Mouse (Mus musculus) megakaryocyte progenitor cell, adult 5-6 weeks (primary cell): ENCODE data around the gene Cdk5rap1. TPM values are rescaled to one million over a fixed set of nuclear protein-coding genes. Genes with fewer than 3 reads are reported as not detected.
A peak's percentile ranks its signal among the peaks of the same experiment; 100 is the strongest.
"Not testable (repeated sequence)": the region's sequence is repeated elsewhere in the genome, so short reads cannot be mapped to it uniquely, and the experiment has no call there.

Source experiments
- ATAC-seq: replicated peaks from 2 replicates; pipeline ENCODE4 v1.8.0; 2016; ENCODE audit warnings: mild to moderate bottlenecking, moderate TSS enrichment, inconsistent platforms; ENCODE audit not compliant: poor library complexity
- total RNA-seq, 2 experiments: library from RNA; stranded (forward) in 1 of 2; stranded (reverse) in 1 of 2; fragments of 157-497, 149-512 nt in 1 of 2; fragments of 200-1000 nt in 1 of 2; gene quantifications; 2 replicates each; pipeline versions ENCODE4 v1.2.3 to v1.2.4; 2015 to 2017

Gene Cdk5rap1
- total RNA-seq, 2 experiments from 2014 or later = 13.8 to 15.8 TPM

DNA sequence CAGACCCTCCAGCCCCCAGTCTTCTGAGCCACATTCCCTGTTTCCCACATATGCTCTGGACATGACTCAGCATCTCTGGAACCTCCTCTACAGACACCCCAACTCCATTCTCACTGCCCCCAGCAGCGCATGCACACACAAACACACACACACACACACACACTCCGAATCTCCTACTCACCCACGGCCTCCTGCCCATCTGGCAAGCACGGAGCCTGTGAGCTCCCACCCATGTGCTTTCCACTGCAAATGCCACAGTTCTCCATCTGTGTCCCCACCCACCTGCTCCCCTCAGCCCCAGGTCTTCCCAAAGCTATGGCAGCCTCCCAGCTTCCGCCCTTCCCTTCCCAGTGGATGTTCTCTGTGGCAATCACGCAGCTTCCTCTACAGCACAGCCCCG is 6.3 kb upstream of the Cdk5rap1 start:
- no peak for ATAC-seq

DNA sequence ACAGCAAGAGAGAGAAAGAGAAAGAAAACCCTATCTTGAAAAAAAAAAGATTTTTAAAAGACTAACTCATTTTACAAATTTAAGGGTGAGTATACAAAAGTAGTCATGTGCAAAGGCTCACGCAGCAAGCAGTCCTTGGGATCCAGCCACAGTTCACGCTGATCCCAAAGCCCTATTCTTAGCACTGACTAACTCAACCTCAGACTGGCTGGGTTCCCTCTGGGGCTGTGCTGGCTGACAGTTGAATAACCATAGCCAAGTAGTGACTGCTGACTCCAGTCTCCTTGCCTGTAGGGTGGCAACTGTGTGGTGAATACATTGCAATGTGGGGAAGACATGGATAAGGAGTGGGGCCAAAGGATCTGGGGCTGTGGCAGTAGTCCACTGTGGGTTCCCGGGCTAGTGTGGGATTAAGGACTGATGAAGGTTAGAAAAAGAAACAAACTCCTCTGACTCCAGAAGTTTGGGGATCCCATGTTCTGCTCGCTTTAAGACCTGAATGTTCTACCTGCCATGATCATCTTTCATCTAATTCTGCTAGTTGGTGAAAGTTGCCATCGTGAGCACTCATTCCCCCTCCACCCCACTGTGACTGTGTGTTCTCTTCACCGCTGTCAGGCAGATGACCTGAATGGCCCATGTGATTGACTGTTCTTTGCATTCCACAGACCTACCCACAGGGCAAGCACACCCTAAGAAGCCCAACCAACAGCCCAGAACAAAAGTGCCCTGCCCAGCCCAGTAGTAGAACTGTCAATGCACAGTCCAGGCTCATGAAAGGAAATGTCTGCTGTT is 2.2 kb upstream of the Cdk5rap1 start:
- no peak for ATAC-seq

DNA sequence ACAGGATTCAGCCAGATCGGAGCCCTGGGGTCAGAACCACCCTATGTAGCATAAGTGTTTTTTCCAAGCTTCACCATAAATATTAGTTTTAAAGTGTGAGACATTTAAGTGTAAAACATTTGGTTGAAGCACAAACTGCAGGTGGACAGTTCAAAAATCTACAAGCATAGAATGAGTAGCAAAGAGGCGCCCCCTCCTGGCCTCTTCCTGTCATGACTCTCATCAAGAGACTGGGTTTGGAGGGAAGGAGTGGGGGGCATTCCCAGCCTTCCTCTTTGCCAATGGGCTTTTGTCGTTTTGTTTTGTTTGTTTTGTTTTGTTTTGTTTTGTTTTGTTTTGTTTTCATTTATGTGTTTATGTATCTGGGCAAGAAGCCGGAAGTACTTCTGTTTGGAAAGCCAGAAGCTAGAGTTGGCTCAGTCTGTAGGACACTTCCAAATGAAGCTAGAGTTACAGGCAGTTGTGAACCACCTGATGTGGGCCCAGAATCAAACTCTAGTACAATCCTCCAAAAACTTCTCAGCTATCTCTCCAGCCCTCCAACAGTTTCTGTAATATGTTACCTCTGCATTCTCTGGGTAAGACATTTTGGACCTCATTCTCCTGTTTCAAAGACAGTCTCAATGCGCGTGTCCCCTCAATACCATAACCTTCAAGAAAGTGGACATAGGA is 1.3 kb upstream of the Cdk5rap1 start:
- ATAC-seq = peak; percentile 64

DNA sequence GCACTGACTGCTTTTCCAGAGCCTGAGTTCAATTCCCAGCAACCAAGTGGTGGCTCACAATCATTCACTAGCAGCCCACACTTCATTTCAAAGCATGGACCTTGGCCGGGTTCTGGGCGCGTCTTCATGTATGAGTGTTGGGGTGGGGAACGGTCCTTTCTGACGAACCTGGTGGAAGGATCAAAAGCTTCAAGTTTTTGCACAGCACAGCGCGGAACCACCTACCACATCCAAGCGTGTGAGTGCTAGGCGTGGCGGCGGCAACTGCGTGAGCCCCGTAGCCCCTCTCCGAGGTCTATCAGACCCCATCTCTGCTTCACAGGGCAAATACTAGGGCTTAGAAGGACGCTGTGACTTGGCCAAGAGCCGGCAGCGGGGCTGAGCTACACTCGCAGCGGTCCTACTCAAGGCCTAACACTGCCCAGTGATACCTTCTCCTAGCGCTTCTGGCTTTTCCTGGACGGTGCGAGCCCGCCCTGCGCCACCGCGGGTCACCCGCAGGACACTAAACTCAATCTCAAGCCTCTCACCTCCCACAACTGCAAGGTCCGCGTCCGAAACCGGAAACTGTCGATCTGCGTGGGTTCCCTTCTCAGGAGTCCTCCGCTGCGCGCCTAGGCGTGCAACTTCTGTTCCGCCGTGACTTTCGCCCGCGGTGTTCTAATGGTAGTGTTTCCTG is 520 bp downstream of the Cdk5rap1 start:
- peak; percentile 90 for ATAC-seq

DNA sequence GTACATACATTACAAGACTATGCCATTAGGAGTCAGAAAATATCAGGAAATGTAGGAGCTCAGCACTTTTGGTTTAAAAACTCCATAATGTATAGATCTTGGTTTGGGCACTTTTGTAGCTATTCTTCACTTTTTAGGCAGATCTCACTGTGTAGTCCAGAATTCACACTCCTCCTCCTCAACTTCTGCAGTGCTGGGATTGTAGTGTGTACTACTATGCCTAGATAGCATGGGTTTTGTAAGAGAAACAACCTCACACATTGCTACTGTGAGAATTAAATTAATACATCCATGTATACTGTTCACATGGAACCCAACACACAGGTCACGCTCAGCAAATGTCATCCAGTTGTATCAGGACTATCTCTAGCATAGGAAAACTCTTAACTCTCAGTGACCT is 5.3 kb downstream of the Cdk5rap1 start:
- ATAC-seq = no peak

DNA sequence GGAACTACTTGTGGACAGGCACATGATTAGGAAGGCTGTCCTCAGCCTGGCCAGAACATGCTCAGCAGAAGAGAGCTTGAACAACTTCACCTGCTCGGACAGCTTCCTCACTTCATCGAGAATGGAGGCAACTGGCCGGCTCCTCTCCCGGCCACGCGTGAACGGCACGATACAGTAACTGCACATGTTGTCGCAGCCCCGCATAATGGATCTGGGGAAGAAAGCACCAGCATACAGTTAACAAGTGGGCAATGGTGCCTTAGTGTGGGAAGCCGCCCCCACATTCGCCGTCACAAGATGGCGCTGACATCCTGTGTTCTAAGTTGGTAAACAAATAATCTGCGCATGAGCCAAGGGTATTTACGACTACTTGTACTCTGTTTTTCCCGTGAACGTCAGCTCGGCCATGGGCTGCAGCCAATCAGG is 18.8 kb downstream of the Cdk5rap1 start:
- ATAC-seq = peak; percentile 42; the same call in 1 of the 2 replicates

DNA sequence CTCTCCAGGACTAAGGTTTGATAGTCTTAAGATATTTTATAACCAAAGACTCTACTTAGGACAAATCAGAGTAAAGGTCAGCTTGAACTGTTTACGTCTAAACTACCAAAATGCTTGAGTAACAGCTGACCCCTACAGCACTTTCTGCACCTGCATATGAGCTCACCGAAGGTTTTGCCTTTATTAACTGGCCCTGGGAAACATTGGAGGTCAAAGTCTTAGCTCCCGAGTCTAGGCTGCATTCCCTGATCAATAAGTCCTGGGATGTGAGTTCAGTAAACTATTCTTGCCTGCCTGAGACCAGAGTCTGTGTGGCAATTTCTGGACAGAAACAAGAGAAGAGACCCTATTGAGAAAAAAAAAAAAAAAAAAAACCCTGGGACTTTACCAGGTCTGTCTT is 24.7 kb downstream of the Cdk5rap1 start:
- ATAC-seq = no peak

DNA sequence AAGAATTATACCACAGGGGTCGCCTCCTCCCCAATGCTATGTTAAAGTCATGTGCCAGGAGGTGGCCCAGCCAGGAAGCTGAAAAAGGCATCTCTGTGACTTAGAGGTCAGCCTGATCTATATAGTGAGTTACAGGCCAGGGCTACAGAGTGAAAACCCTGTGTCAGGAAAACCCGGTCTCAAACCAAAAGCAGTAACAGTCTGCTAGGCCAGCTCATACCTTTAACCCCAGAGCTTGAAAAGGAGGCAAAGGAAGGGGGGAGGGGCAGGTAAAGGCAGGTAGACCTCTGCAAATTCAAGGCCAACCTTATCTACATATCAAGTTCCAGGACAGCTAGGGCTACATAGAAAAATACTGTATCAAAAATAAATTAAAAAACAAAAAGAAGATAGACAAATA is 33.5 kb downstream of the Cdk5rap1 start:
- no peak for ATAC-seq

DNA sequence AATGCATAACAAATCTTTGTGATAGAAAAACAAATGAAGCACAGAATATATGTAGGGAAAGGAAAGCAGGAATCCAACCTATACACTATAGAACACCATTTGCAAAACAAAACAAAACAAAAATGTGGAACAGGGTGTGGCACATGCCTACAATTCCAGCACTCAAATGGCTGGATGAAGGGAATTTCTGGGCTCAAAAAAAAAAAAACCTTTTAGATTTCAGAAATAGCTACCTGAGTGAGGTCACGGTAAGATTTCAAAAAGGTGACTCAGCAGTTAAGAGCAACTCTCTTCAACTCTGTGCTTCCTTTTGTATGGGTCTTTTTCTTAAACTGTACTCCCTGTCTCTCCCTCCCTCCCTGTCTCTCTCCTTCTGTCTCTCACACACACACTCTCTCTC is 34.6 kb downstream of the Cdk5rap1 start:
- no peak for ATAC-seq

DNA sequence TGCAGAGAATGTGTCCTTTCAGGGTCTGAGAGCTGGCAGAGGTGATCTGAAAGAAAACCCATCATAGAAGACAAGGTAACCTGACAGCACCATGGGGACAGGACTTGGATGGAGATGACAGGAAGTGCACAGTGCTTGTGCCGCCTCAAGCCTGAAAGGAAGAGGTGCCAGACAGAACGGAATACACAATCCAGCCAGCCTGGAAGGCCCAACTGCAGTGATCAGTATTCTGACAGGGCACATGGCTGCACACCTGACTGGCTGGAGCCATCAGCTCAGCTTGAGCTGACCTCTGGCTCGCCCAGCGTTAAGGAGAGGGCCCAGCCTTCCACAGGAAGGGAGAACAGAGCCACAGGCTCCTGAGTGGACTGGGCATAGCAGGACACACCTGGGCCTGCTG is 37.2 kb downstream of the Cdk5rap1 start:
- ATAC-seq = no peak

DNA sequence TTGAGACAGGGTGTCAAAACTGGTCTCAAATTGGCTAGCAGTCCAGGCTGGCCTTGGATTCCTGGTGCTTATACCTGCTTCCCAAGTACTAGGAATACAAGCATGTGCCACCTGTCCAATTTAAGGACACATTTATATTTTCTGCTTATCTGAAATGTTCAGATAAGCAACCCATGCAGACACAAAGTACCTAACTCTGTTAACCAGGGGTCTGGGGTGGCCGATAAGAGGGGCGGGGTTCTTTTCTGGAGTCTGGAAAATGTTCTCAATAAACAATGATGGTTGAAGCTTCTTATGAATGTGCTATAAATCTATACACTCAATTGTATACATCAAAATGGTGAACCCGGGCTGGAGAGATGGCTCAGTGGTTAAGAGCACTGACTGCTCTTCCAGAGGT is 46.0 kb downstream of the Cdk5rap1 start:
- peak; percentile 80 for ATAC-seq

DNA sequence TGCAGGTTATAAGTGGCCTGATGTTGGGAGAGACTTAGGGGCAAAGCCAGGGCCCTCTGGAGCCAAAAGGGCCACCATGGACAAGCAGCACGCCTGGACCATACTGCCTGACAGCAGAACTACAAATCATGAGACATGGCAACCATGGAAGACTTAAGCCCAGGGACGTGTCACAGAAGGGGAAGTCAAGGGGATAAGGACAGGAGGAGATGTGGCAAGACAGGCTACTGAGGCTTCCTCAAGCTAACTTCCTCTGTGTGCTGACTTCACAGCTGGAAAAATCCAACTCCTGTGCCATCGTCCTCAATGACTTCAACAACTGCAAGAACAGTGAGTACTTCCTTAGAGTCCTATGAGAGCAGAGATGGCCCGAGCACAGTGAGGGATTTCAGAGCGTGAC is 59.0 kb downstream of the Cdk5rap1 start:
- peak; percentile 99 for ATAC-seq

DNA sequence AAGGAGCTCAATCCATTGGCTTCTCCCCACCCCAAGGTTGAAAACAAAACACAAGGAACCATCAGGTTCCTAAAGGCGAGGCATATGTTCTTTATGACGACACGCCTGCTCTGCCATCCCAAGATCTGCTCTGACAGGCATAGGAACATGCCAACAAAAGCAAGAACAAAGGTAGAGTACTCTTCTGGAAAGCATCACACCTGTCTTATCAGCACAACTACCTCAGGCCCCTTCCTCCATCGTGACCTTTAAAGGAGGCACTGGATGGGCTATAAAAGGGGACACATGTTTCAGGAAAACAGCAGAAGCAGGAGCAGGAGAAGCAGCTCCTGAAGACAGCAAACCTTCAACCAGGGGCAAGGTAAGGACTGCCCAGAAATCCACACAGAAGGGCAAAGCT is 65.9 kb downstream of the Cdk5rap1 start, which contains the start of gene Bpifb9b:
Gene Bpifb9b (plus strand): TSS at position 301 of the 400 bp plus-strand sequence.
- not testable (repeated sequence) for ATAC-seq

DNA sequence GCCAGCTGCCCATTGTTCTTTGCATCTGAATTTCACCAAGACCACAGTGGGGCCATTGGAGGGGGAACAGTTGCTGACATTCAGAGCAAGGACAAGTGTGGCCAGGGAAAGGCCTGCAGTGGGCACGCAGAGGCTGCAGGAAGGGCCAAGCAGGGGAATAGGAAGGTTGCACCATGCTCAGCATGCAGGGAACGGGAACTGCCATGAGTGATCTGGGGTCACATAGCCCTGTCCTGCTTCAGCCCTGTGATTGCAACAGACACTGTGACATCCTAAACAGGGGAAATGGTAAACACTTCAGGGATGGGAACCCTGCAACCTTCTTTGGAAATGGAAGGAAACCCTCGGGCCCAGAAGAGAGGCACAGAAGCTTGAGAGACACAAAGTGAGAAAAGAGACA is 68.2 kb downstream of the Cdk5rap1 start:
- ATAC-seq = peak; percentile 72

DNA sequence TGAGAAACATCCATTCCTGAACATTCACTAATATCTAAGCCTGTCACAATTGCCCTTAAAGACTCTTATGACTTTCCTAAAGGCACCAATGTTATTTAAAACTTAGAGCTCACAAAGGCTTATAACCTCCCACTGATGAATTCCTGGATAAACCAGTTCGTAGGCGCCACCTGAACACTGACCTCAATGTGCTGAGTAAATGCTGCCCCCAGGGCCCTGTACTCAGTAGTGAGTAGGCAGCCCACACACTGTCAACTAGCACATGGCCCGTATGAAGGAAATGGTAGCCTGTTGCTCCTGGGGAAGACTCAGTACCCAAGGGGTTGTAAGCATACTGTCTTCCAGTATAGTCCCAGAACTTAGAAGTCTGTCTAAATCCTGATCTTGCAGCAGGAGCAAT is 71.0 kb downstream of the Cdk5rap1 start:
- no peak for ATAC-seq

DNA sequence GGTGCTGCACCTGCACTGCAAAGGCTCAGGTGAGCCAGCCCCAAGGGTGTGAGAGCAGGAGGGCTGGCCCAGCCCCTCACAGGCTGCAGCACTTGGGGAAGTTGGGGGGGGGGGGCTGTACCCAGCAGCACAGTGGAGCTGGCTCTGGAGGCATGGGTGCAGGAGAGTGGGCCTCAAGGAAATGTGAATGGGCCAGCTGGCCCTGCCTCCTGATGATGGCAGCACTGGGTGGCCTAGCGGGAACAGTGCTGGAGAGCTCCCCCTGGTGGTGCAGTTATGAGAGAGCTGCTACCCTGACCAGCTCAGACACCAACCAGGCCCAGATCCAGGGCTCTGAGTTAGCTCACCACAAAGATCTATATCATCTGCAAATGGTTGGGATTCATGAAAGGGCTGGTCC is 72.3 kb downstream of the Cdk5rap1 start:
- ATAC-seq = peak; percentile 99

DNA sequence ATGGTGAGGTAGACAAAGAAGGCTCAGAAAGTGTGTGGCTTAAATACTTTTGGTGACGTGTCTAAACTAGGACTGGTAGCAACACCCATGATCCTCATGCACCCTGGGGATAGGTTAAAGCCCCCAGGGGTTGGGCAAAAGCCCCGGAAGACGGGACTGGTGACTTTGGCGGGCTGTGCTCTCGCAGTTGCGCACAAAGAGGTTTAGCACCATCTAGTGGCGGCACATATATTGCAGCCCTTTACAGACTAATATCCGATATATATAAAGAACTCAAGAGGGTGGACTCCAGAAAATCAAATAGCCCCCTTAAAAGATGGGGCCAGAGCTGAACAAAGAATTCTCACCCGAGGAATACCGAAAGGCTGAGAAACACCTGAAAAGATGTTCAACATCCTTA is 78.1 kb downstream of the Cdk5rap1 start:
- ATAC-seq = peak; percentile 34; the same call in 1 of the 2 replicates

DNA sequence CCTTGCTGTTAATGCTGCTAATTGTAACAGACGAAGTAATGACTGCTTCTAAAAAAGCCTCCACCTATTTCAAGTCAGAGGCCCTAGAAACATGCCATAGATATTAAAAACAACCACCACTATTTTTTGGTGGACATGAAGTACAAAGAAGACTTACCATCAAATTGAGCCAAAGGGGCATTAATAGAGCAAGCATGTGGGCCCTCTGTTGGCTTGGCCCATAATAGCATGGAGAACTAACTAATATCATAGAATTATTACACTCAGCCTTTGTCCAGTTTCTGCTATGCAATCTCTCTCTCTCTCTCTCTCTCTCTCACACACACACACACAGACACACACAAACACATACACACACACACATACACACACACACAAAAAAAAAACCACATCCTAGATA is 80.0 kb downstream of the Cdk5rap1 start:
- ATAC-seq = no peak

DNA sequence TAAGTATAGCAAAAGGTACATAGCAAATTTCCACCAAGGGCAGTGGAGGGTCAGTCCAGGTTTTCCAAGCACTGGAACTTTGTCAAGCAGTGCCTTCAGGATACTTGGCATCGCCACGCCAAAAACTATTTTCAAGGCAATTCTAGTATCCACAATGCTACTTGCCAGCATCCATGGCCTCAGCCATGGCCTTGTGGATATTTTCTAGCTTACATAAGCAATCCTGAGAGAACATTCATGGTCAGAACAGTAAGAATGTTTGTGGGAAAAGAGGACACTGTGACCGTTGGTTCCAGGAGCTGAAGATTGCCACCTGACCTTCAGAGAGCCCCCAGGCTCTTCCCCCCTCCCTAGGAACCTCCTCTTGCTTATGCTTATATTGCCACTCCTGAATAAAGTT is 80.9 kb downstream of the Cdk5rap1 start:
- ATAC-seq = not testable (repeated sequence)
